Mouse (Mus musculus): ENCODE measurements around the gene Tspyl2. TPM values are rescaled to one million over a fixed set of nuclear protein-coding genes. Genes with fewer than 3 reads are reported as not detected.

Gene Tspyl2
- 23.4 and 23.5 TPM in 2 replicates for polyA plus RNA-seq (2014; fragmentation: Nextera tagmentation; extraction: Ambion mirVana)

GRCm38 (mm10) chrX:152342358-152342901 is at the start of gene Tspyl2:
Gene Tspyl2, minus strand, starts transcription at chrX:152342425.
- H3K4me1 ChIP-seq (replicated peaks; ENCODE audit: control insufficient read depth, insufficient read depth, low read length): 0 out of 2 replicates have a peak, but pooled peaks cover 6% of the 10 kb centered on the region
- H3K36me3 ChIP-seq (ENCODE audit: control insufficient read depth, insufficient read depth, low read length): peaks cover 18% of the 10 kb centered on the region
- ATAC-seq (replicated peaks; ENCODE audit: low FRiP score, low TSS enrichment, low read depth) (peak; percentile 98), DNase-seq (ENCODE audit: low spot score) (peak; percentile 83)
- peaks cover 14% of the 10 kb centered on the region for H3K27me3 ChIP-seq (replicated peaks; ENCODE audit: control insufficient read depth, insufficient read depth, low read length)
- peak within 1 kb of the TSS; percentile 65 for H3K9ac ChIP-seq (ENCODE audit: low read length)
- no peaks in the 10 kb centered on the region for H3K9me3 ChIP-seq (ENCODE audit: control insufficient read depth, low read length)
- peak within 1 kb of the TSS; percentile 50 for H3K4me2 ChIP-seq (ENCODE audit: low read length)
- H3K4me3 ChIP-seq (ENCODE audit: low read depth, low read length): peak within 1 kb of the TSS; percentile 47
- H3K27ac ChIP-seq (ENCODE audit: low read depth): peak within 1 kb of the TSS; percentile 86
- 11% methylated on average over 22 of the region's 27 CpGs for WGBS

- Histone ChIP-seq H3K36me3 (ENCODE audit: control insufficient read depth, insufficient read depth, low read length) (no peaks in the 10 kb centered on the region), H3K4me2 (ENCODE audit: low read length) (peak within 1 kb of the TSS; percentile 50), H3K4me1 (replicated peaks; ENCODE audit: control insufficient read depth, insufficient read depth, low read length) (peaks cover 3% of the 10 kb centered on the region; the same call in 1 of the 2 replicates), H3K27ac (ENCODE audit: low read depth) (no peak within 1 kb of the TSS; the same call in 1 of the 2 replicates), H3K9me3 (ENCODE audit: control insufficient read depth, low read length) (no peaks in the 10 kb centered on the region), H3K9ac (ENCODE audit: low read length) (peak within 1 kb of the TSS; percentile 51), H3K27me3 (replicated peaks; ENCODE audit: control insufficient read depth, insufficient read depth, low read length) (0 out of 2 replicates have a peak, but pooled peaks cover 11% of the 10 kb centered on the region), H3K4me3 (ENCODE audit: low read depth, low read length) (peak within 1 kb of the TSS; percentile 48)
- 8% methylated on average over 20 of the region's 24 CpGs for WGBS
- peak; percentile 94 for ATAC-seq (replicated peaks; ENCODE audit: low FRiP score, low TSS enrichment, low read depth)
- DNase-seq (ENCODE audit: low spot score): peak; percentile 80
Observed at GRCm38 (mm10) chrX:152368397-152369273, 26.4 kb upstream of the Tspyl2 start, which contains the start of gene Gpr173. Gene Gpr173, minus strand, starts transcription at chrX:152368704.

GRCm38 (mm10) chrX:152368054-152368396 is 25.8 kb upstream of the Tspyl2 start:
- peak; percentile 18; the same call in 1 of the 2 replicates for ATAC-seq (replicated peaks; ENCODE audit: low FRiP score, low TSS enrichment, low read depth)
- Histone ChIP-seq H3K4me1 (replicated peaks; ENCODE audit: control insufficient read depth, insufficient read depth, low read length) (peaks cover 3% of the 10 kb centered on the region; the same call in 1 of the 2 replicates), H3K4me3 (ENCODE audit: low read depth, low read length) (peak overlapping the region; percentile 48), H3K9me3 (ENCODE audit: control insufficient read depth, low read length) (no peaks in the 10 kb centered on the region), H3K27me3 (replicated peaks; ENCODE audit: control insufficient read depth, insufficient read depth, low read length) (0 out of 2 replicates have a peak, but pooled peaks cover 11% of the 10 kb centered on the region), H3K4me2 (ENCODE audit: low read length) (peak overlapping the region; percentile 50), H3K27ac (ENCODE audit: low read depth) (no peak overlapping the region), H3K9ac (ENCODE audit: low read length) (peak overlapping the region; percentile 51), H3K36me3 (ENCODE audit: control insufficient read depth, insufficient read depth, low read length) (no peaks in the 10 kb centered on the region)
- no peak for DNase-seq (ENCODE audit: low spot score)
- WGBS: 21% methylated on average over 4 of the region's 4 CpGs

- Histone ChIP-seq H3K4me1 (replicated peaks; ENCODE audit: control insufficient read depth, insufficient read depth, low read length) (peaks cover 3% of the 10 kb centered on the region; the same call in 1 of the 2 replicates), H3K27ac (ENCODE audit: low read depth) (no peak overlapping the region), H3K4me3 (ENCODE audit: low read depth, low read length) (no peak overlapping the region), H3K9ac (ENCODE audit: low read length) (no peak overlapping the region), H3K4me2 (ENCODE audit: low read length) (no peak overlapping the region), H3K9me3 (ENCODE audit: control insufficient read depth, low read length) (no peaks in the 10 kb centered on the region), H3K36me3 (ENCODE audit: control insufficient read depth, insufficient read depth, low read length) (no peaks in the 10 kb centered on the region), H3K27me3 (replicated peaks; ENCODE audit: control insufficient read depth, insufficient read depth, low read length) (peaks cover 11% of the 10 kb centered on the region; the same call in 1 of the 2 replicates)
- 62% methylated on average over 2 of the region's 2 CpGs for WGBS
- ATAC-seq (replicated peaks; ENCODE audit: low FRiP score, low TSS enrichment, low read depth) (no peak), DNase-seq (ENCODE audit: low spot score) (no peak)
Observed at GRCm38 (mm10) chrX:152366418-152366817, 24.2 kb upstream of the Tspyl2 start.

GRCm38 (mm10) chrX:152352553-152353153 is 10.4 kb upstream of the Tspyl2 start:
- no peak overlapping the region for H3K27ac ChIP-seq (ENCODE audit: low read depth)
- no peaks in the 10 kb centered on the region for H3K36me3 ChIP-seq (ENCODE audit: control insufficient read depth, insufficient read depth, low read length)
- H3K27me3 ChIP-seq (replicated peaks; ENCODE audit: control insufficient read depth, insufficient read depth, low read length): 0 out of 2 replicates have a peak, but pooled peaks cover 12% of the 10 kb centered on the region
- no peaks in the 10 kb centered on the region for H3K9me3 ChIP-seq (ENCODE audit: control insufficient read depth, low read length)
- no peaks in the 10 kb centered on the region for H3K4me1 ChIP-seq (replicated peaks; ENCODE audit: control insufficient read depth, insufficient read depth, low read length)
- H3K9ac ChIP-seq (ENCODE audit: low read length): no peak overlapping the region
- 22% methylated on average over 5 of the region's 5 CpGs for WGBS
- no peak overlapping the region for H3K4me2 ChIP-seq (ENCODE audit: low read length)
- no peak overlapping the region for H3K4me3 ChIP-seq (ENCODE audit: low read depth, low read length)
- ATAC-seq (replicated peaks; ENCODE audit: low FRiP score, low TSS enrichment, low read depth): peak; percentile 58; the same call in 1 of the 2 replicates
- DNase-seq (ENCODE audit: low spot score): peak; percentile 60

GRCm38 (mm10) chrX:152347041-152347440 is 4.8 kb upstream of the Tspyl2 start:
- no peak overlapping the region for H3K9ac ChIP-seq (ENCODE audit: low read length)
- H3K4me2 ChIP-seq (ENCODE audit: low read length): no peak overlapping the region
- H3K4me3 ChIP-seq (ENCODE audit: low read depth, low read length): no peak overlapping the region
- no peak for DNase-seq (ENCODE audit: low spot score)
- H3K36me3 ChIP-seq (ENCODE audit: control insufficient read depth, insufficient read depth, low read length): no peaks in the 10 kb centered on the region
- H3K27ac ChIP-seq (ENCODE audit: low read depth): no peak overlapping the region
- no peaks in the 10 kb centered on the region for H3K9me3 ChIP-seq (ENCODE audit: control insufficient read depth, low read length)
- no peak for ATAC-seq (replicated peaks; ENCODE audit: low FRiP score, low TSS enrichment, low read depth)
- H3K27me3 ChIP-seq (replicated peaks; ENCODE audit: control insufficient read depth, insufficient read depth, low read length): peaks cover 20% of the 10 kb centered on the region
- no peaks in the 10 kb centered on the region for H3K4me1 ChIP-seq (replicated peaks; ENCODE audit: control insufficient read depth, insufficient read depth, low read length)
- WGBS: 96% methylated on average over 14 of the region's 14 CpGs

- ATAC-seq (replicated peaks; ENCODE audit: low FRiP score, low TSS enrichment, low read depth): no peak
Observed at GRCm38 (mm10) chrX:152346587-152346986, 4.4 kb upstream of the Tspyl2 start.

GRCm38 (mm10) chrX:152342903-152343302 is 678 bp upstream of the Tspyl2 start:
- Histone ChIP-seq H3K9me3 (ENCODE audit: control insufficient read depth, low read length) (no peaks in the 10 kb centered on the region), H3K4me2 (ENCODE audit: low read length) (peak overlapping the region; percentile 45), H3K27ac (ENCODE audit: low read depth) (peak overlapping the region; percentile 86), H3K9ac (ENCODE audit: low read length) (peak overlapping the region; percentile 27), H3K27me3 (replicated peaks; ENCODE audit: control insufficient read depth, insufficient read depth, low read length) (peaks cover 16% of the 10 kb centered on the region), H3K4me1 (replicated peaks; ENCODE audit: control insufficient read depth, insufficient read depth, low read length) (0 out of 2 replicates have a peak, but pooled peaks cover 6% of the 10 kb centered on the region), H3K36me3 (ENCODE audit: control insufficient read depth, insufficient read depth, low read length) (peaks cover 18% of the 10 kb centered on the region), H3K4me3 (ENCODE audit: low read depth, low read length) (peak overlapping the region; percentile 47)
- WGBS: 26% methylated on average over 6 of the region's 6 CpGs
- DNase-seq (ENCODE audit: low spot score) (no peak), ATAC-seq (replicated peaks; ENCODE audit: low FRiP score, low TSS enrichment, low read depth) (no peak)

More at GRCm38 (mm10) chrX:152346587-152346986, 4.4 kb upstream of the Tspyl2 start:
- Histone ChIP-seq H3K4me3 (ENCODE audit: low read depth, low read length) (no peak overlapping the region), H3K27ac (ENCODE audit: low read depth) (no peak overlapping the region), H3K9me3 (ENCODE audit: control insufficient read depth, low read length) (no peaks in the 10 kb centered on the region), H3K27me3 (replicated peaks; ENCODE audit: control insufficient read depth, insufficient read depth, low read length) (peaks cover 20% of the 10 kb centered on the region), H3K9ac (ENCODE audit: low read length) (no peak overlapping the region), H3K36me3 (ENCODE audit: control insufficient read depth, insufficient read depth, low read length) (no peaks in the 10 kb centered on the region), H3K4me2 (ENCODE audit: low read length) (no peak overlapping the region), H3K4me1 (replicated peaks; ENCODE audit: control insufficient read depth, insufficient read depth, low read length) (no peaks in the 10 kb centered on the region)
- WGBS: 91% methylated on average over 15 of the region's 15 CpGs
- DNase-seq (ENCODE audit: low spot score): no peak
